Mouse (Mus musculus) thymus, postnatal 10 days (tissue): ENCODE measurements at regions not wholly inside any gene's neighbourhood (a gene's known extent, or its start where the extent isn't known, plus 50 kb on each side); places are given as distances from the start of the nearest gene placed in this dataset.

Experiments used
- DNase-seq, 2 experiments: peaks; one replicate each; pipeline ENCODE4 v3.0.0; 2021; ENCODE audit warnings: low spot score in 2 of 2

DNA sequence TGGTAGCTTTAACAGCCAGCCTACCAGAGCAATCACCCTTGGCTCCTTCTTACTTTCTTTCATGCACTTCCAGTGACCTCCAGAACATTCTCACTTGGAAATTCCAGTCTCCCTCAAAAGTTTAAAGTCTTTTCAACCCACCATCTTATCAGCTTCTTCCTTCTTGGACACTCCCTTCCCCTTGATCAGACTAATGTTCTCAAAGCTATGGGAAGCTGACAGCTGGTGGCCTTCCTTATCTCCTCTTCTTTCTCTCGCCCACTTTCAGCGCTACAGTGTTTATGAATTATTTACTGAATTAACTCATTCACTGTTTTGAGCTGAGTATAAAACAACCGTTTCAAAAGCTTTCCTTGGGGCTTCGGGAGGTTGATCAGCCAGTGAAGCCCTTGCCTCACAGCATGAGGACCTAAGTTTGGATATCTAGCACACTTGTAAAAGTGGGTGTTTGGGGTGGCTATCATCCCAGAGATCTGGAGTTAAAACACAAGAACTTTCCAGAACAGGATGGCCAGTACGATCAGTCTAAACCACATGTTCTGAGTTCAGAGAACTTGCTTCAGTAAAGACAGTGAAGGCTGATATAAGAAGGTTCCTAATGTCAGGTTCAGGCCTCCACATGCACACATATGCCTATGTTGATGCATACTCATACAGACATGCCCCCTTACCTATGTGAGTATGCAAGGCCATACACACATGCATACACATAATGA is 59.7 kb upstream of the Ikzf2 start:
- no peak for DNase-seq

DNA sequence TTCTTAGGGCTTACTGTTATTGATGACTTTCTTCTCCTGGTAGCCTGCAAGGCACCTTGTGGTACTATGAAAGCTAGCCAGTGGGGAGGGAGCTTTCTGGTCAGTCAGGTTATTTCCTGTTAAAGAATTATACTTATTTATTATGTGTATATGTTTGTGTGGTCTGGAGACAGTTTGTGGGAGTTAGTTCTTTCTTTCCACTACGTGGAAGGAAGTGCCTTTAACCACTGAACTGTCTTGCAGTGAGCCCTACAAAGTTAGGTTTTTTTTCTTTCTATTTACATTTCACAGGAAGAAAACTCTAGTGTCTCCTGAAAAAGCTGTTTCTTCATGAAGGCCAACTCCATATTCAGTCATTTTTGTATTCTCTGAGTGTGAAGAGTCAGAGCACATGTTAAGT is 65.7 kb upstream of the Ikzf2 start:
- no peak for DNase-seq

DNA sequence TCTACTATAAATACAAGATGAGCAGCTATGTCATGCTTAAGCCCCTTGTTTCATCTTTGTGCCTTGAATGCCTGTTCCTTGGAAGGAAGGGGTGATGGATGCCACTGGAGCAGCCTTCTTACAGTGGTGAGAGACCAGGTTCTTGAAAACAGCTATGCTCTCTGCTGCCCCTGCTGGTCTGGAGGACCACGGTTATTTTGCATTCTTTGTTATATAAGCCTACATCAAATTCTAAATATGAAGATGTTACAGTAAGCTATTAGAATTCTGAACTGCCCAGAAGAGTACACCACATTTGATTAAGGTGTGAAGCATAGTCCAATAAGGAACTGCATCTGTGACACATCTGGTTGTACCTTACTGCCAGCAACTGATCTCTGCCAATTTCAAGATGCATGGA is 69.1 kb upstream of the Spag16 start:
- DNase-seq: no peak

DNA sequence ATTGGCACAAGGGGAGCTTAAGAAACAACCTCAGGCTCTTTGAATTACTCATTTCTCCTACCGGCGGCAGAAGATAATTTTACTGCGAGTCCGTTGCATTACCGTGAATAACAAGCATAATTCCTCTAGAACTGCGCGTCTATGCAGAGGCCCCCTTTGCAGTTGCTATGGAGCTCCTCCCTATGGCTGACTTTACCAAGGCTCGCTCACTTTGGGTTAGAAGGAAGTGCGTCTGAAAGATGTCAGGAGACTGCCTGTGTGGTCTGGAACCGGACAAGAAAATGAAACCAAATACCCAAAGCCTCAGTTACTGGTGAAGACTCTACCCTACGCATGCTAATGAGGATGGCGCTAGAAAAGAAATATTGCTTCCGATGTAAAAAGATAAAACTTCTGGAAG is 67.2 kb upstream of the Spag16 start:
- peak; percentile 12 to 28 for DNase-seq

DNA sequence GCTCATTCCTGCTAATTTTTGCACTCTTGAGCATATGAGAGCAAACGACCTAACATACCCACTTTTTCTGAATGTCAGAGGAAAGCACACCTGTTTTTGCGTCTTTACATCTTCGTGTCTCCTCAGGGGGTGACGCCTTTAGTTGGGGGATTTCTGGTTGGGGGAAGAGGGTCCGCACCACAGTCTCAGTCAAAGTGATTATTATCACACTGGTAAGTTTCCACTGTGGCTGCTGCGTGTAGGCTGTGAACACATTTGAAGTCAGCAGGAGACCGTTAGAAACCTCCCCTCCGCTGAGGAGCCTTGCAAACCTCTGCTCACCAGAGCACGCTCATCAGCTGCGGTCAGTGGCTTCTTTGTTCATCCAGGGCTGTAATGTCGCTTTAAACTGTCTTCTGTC is 58.1 kb upstream of the Spag16 start:
- DNase-seq: peak; percentile 47 to 70

DNA sequence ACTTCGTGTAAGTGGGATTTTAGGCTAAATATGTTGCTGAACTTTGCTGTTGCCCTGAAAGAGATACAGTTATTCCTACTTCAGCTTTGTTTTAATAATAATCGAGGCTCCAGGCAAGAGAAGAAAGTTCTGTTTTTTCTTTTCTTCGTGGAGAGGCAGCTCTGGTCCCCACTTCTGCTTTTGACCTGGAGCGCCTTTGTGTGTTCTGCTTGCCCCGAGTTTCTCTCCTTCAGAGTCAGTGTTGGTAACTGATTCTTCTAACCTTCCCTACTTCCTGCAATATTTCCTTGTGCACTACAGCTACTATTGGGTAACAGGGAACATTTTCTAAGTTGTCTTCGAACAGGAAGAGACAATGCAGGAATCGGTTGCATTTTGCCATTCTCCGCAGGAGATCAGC is 56.6 kb upstream of the Spag16 start:
- DNase-seq: no peak

DNA sequence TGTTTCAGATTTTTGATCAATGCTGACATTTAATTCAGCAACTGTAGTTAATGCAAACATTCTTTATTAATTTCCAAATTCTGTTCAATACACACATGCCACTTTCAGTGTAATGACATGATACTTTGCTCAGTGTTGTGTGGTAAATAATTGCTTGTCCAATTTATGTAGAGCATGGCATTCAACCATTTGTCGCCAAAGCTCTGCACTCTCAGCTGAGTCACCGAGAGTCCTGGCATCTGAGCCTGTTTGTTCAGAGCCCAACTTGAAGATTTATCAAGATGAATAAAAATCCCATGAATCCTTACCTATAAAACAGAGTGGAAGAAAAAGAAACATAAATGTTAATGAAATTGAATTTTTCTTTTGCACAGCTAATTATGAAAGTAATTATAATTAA is 55.3 kb upstream of the Spag16 start:
- no peak for DNase-seq

DNA sequence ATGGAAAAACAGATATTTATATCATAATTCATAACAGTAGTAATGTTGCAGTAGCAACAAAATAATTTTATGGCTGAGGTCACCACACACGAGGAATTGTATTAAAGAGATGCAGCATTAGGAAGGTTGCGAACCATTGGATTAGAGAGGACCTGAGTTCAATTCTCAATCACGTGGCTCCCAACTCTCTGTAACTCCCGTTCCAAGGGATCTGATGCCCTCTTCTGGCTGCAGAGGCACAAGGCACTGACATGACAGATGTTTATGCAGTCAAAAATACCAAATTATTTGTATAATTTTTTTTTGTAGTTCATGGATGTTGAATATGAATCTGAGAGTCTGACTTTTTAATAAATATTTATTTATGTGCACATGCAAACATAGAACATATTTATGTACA is 51.2 kb upstream of the Spag16 start:
- peak; percentile 28 to 40 for DNase-seq
